Mouse (Mus musculus) heart, adult 8-10 months (tissue): Measurements from ENCODE around the gene Fbxo33. TPM values are rescaled to one million over a fixed set of nuclear protein-coding genes. Genes with fewer than 3 reads are reported as not detected.
"Not testable (repeated sequence)": the region's sequence is repeated elsewhere in the genome, so short reads cannot be mapped to it uniquely, and the experiment has no call there.

Experiments
- DNase-seq: peaks from one replicate; pipeline ENCODE4 v3.0.0; 2022; ENCODE audit warnings: low spot score
- total RNA-seq, 4 experiments: library from RNA; stranded (reverse); gene quantifications; 2 replicates each; pipeline ENCODE4 v1.2.4; 2022

The Fbxo33 gene
- 1 to 10 TPM; 5.0 to 9.9 (median 7.9) TPM for total RNA-seq

DNA sequence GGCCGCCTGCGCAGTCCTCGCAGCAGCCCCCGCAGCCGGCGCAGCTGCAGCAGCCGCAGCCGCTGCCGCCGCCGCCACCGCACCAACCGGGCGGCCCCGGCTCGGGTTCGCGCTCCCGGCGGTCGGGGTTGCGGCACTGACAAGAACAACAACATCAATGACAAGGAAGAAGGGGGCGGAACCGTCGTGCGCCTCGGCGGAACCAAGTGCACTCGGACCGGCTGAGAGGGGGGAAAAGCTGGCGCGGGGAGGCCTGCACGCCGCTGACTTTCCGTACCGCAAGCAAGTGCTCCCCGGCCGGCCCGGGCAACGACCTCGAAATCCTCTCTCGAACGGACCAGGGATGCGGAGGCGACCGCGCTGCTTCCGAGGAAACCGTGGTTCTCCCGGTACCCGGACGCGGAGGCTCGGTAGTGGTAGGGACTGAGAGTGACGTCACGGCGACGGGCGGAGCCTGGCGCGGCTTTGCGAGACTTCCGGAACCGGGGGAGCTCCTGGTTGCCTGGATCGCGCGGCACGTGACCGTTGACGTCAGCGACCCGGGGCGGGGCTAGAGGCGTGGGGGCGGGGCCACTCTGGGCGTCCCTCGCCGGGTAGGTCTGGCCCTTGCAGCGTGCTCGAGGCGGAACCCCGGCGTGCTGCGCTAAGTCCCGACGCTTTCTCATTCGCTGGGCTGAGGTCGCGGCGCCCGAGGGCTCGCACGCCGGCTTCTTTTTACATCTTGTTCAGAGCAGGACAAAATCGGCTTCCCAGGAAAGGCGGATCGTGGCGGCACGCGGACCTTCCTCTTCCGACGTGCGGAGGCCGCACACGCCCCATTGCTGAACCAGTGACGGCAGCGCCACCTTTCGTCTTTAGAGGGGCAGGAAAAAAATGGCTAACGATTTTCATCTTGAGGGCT lies at the start of gene Fbxo33:
TSS of gene Fbxo33 (minus strand) at position 401 of the 901 bp plus-strand sequence.
- peak; percentile 96 for DNase-seq

DNA sequence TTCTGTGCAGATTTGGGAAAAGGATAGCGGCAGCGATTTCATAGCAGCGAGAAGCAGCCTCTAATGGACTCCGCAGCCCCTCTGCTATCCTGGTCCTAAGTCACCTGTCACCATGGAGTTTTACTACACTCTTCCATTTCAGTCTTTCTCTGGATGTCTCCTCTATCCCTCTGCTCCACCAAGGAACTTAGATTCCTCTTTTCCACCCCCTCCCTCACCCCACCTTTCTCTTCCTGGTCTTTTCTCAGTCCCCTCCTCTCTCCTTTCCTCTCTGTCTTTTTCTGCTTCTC lies 46.4 kb upstream of the Fbxo33 start:
- no peak for DNase-seq

DNA sequence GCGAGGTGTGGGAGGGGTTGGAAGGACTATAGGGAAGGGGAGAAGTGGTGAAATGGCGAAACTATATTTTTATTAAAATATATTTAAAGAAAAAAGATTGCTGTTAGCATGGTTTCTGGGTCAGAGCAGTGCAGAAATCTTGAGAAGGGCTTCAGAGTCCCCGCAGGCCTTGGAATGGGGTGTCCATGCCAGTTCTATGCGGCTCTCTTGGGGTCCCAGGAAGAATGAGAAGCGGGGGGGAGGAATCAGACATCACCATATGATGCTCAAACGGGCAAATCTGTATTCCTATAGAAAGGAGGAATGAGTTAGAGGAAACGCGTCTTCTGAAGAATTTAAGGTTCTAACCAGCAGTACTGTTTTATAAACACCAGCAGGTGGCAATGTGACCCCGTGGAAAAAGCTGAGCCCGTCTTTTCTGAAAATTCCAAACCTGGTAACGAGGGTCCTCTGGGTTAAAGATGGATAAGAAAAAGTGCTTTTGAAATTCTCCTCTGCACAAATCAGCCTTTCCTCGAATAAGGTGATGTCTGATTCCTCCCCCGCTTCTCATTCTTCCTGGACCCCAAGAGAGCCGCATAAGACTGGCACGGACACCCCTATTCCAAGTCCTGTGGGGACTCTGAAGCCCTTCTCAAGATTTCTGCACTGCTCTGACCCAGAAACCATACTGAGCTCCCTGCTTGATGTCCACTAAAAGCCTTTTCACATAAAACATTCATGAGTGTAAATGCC lies 45.8 kb upstream of the Fbxo33 start:
- DNase-seq = no peak

DNA sequence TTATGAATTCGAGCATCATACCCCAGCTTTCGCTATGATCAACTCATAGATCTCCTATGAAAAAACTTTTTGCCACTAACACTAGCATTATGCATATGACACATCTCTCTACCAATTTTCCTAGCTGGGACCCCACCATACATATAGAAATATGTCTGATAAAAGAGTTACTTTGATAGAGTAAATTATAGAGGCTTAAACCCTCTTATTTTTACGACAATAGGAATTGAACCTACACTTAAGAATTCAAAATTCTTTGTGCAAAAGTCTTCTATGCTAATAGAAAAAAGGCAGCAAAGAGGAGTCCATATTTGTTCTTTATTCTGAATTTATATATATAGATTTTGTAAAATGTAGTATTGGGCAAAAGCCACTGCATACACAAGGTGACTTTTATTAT lies 43.3 kb upstream of the Fbxo33 start:
- DNase-seq = no peak

DNA sequence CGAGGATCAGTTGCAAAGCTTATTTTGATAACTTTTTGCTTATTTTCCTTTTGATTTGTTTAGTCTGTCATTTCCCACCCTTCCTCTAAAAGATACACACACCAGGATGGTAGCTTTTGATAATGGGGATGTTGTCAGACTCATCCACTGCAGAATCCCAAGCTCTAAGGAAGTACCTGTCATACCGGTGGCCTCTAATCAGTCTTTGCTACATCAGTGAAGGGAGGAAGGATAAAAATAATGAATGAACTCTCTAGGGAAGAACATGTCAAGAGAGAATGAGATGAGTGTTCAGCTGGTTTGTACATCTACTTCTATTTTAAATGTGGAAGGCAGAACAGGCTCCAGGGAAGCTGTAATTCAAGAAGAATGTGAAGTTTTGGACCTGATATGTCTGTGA lies 41.3 kb upstream of the Fbxo33 start:
- no peak for DNase-seq

DNA sequence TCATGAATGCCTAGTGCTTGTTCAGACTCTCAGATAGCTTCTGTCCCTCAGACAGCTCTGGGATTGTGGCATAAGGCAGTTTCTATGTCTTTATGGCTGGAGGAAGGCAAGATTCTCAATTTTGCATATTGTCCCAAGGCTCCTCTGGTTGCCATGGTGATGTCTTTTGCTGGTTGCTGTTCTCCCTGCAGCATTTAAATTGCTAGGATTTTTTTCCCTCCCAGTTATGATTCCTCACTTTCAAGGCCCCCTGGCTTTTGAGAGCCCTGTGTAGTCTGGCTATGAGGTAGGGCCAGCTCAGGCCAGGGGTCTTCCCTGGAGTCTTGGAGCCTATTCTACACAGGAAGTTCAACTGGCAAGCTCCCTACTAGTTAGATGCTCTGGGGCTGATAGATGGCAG lies 40.8 kb upstream of the Fbxo33 start:
- no peak for DNase-seq

DNA sequence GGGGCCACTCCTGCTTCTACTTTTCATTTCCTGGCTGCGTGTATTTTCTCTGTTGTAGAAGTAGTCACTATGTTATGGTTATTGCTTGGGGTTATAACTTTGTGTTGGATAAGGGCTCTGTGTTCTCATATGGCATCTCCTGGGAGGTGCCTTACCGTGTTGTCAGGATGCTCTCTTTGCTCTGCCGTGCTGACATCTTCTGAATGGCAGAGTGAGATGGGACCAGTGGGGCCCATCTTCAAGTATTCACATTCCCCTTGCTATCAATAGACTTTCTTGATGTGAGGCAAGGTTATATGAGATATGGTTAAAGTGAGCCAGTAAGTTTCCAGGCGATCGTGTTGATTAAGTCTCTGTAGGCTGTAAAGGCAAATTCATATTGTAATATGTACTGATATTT lies 39.5 kb upstream of the Fbxo33 start:
- DNase-seq = no peak

DNA sequence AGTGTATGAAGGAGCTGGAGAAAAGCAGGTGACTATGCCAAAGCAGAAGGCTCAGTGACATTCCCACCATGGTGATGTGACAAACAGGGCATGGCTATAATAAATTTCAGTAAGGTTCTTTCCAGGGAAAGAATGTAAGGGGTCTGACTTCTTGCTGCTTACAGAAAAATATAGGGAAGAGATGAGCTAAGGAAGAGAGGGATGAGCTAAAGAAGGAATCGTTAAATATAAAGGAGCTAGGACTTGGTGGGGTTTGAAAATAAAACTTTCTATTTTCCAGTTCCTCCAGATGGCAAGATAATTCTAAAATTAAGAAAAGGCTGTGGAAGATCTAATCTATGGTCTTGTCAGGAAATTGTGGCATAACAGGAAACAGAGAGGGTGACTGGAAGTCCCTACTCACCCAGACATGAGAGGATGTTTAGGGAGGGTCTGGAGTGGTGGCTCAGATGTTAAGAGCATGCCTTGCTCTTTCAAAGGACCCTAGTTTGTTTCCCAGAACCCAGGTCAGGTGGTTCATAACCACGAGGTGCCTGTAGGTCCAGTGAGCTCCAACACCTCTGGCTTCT lies 30.8 kb upstream of the Fbxo33 start:
- DNase-seq = no peak

DNA sequence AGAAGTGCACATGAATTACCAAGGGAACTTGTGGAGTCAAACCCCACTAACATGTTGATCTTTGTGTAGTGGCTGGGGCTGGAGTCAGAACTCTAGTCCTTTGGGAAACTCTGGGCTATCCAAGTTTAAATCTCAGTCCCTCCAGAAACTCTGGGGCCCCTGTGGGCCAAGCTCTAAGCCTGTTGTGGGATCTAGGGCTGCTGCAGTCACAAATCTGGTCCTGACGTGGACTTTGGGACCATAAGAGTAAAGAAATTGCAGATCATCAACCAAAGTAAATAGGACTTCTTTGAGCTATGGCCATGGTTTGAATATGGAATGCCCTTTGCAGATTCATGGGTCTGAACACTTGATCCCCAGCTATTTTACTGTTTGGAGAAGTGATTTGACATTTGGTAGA lies 29.4 kb upstream of the Fbxo33 start:
- no peak for DNase-seq

DNA sequence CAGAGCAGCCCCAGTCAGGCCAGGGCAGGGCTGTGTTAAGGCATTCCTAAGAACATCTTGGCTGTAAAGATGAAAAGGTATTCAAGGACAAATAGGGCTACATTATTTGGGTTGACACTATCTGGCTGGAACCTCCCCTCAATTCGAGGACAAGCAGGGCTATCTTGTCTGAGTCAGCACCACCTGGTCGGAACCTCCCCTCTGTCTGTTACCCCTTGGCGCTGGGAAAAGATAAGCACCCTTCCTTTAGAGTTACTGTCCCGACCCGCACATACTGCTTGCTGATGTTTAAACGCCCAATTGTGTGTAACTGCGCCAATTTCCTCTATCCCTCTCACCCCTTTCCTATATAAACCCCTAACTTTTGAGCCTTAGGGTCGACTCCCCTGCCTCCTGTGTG lies 21.5 kb upstream of the Fbxo33 start:
- not testable (repeated sequence) for DNase-seq

DNA sequence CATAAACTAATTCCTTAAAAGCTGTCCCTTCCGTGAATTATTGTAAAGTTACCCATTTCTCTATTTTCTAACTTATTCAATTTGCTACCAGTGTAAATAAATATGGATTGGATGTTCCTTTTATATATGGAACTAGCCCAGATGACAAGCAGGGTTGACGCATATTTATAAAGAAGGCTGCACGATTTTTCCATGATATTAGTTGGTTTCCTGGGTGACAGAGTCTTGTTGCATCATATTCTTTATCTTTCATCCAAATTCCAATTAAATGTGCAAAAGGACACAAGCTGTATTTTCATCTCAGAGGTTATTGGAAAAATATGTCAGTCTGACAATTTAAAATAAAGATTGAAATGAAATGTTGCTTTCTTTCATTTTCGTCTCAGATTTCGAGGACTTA lies 18.9 kb upstream of the Fbxo33 start:
- DNase-seq = no peak

DNA sequence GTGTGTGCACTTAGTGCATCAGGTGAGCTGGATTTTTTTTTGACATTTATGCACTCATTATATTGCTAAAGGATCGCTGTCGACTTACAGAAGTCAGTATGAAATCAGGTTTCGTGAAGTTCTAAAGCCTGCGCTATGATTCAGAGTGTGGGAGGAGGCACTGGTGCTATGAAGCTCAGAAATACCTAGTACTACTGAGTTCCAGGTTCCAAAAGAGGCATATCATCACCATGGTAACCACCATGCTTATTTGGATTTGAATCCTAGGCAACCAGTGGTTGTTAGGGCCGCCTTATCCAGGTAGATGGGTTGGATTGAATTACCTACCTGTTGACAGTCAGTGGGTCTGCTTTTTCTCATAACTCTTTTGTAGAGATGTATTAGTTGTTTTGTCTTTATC lies 8.9 kb upstream of the Fbxo33 start:
- DNase-seq = no peak

DNA sequence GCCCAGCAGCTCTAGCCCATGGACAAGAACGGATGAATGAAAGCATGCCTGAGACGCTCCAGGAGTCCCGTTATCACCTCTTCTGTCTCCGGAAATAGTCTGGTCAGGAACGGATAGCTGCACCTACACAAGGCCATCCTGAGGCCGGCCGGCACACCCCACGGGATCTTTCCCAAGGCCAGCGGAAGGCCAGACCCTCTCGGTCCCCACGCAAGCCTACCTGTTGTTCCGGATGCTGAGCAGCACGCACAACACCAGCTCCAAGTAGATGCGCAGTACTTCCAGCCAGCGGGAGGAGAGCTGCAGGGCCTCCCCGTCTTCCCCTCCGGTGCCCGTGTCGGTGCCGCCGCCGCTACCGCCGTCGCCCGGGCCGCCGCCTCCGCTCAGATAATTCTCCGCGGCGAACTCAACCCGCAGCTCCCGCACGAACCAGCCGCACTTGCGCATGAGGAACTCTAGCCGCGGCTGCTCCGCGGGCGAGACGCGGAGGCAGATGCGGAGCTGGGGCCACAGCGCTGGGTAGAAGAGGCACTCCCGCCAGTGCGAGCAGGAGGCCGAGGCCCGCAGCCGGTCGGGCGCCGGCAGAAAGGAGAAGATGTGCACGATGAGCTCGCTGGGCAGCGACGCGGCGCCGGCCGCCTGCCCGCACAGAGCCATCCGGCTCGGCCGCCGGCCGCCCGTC lies 744 bp downstream of the Fbxo33 start:
- no peak for DNase-seq

DNA sequence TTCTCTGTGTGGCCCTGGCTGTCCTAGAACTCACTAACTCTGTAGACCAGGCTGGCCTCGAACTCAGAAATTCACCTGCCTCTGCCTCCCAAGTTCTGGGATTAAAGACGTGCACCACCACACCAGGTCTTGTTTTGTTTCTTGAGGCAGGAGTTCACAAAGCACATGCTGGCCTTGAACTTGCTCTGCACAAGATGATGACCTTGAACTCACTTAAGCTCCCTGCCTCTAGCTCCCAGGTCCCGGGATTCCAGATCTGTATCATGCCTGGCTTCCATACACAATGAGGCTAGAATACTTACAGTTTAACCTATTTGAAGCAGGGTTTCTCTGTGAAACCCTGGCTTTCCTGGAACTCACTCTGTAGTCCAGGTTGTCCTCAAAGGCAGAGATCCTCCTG lies 2.2 kb downstream of the Fbxo33 start:
- no peak for DNase-seq

DNA sequence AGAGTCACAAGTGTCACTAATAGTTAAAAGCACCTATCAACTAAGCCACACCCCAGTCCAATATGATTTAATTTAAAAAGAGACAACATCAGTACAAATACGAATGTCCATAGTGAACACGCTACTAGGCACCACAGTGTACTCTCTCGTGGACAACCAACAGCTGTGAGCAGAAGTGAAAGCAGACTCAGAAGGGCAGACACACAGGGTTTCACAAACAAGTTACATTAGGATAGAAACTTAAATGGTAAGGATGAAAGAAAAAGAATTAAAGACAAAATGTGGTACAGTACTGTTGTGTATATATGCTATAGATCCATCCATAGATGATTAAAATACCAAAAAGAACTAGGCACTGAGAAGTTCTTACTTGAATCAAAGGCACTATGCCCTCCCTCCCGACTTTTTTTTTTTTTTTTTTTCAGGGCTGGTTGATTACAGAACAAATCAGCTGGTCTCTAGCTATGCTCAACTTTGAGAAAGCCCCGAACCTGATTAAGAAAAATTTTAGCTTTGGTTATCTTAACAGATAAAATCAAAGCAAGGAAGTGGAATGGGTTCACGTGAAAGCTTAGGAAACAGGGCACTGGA lies 2.8 kb downstream of the Fbxo33 start:
- DNase-seq = no peak

DNA sequence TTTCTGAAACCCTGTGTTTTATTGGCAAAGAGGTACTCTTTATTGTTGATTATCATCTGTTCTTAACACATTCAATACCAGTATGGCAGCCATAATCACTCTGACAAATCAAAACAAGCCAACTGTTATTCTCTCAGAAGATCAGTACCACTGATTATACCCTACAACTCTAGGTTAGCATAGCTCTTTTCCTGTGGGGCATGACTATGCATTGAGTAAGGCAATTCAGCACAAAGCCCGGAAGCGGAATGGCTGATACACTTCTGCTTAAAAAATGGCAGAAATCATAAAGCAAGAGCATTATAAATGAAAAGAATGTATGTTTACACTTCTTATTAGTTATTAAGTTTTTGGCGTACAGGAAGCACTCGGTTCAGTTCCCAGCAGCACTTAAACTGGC lies 3.3 kb downstream of the Fbxo33 start:
- DNase-seq = no peak

DNA sequence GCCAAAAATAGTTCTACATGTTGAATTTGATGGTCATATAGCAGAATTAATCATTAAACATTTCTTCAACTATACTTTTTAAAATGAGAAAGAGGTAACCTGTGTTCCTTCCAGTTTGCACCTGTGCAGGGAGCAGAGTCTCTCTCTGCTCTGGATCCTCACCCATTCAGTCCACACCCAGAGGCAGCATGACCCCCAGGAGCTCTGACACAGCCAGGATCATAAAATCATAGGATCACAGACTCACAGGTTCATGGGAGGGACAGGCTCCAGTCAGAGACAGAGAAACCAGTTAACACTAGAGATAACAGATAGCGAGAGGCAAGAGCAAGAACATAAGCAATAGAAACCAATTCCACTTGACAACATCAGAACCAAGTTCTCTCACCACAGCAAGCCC lies 11.7 kb downstream of the Fbxo33 start:
- no peak for DNase-seq

DNA sequence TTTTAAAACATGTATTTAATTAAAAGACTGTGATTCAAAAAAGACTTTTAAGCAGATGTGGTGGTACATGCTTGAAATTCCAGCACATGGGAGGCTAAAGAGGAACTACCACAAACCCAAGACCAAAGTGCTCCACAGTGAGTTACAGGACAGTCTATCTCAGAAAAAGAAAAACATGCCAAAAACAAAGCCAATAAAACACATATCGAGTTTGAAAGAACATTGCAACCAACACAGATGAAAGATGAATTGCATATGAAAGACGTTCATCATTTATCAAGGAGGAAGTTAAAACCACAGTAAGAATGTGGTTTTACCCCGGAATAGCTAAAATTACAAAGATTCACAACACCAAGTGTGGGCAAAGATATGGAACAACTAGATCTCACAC lies 12.5 kb downstream of the Fbxo33 start:
- no peak for DNase-seq

DNA sequence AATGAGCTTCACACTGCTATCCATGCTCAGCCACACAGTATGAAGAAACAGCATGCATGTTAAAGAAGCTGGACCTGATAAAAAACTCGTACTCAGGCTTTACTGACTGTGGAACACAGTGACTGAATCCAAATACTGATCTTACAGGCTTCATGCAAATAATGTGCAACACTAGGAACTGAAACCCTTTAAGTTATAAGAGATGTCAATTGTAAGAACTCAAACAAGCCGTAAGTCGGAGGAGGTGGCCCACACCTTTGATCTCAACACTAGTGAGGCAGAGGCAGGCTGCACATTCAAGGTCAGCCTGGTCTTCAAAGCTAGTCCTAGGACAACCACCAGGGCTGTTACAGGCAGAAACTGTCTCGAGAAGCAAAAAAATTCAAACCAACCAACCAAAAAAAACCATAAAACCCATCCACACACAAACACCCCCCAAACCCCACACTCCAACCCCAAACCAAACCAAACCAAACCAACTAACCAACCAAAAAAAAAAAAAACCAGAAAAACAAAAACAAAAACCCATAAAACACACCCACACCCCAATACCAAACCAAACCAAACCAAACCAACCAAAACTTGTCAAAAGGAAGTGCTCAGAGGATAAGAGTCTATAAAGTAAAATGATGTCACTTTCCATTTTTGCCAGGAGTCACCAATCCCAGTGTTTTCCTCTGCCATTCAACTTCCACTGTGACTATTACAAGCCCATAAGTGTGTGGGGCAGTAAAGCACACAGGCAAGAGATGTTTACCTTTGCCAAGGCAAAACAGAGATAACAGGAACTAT lies 13.1 kb downstream of the Fbxo33 start:
- DNase-seq = no peak

DNA sequence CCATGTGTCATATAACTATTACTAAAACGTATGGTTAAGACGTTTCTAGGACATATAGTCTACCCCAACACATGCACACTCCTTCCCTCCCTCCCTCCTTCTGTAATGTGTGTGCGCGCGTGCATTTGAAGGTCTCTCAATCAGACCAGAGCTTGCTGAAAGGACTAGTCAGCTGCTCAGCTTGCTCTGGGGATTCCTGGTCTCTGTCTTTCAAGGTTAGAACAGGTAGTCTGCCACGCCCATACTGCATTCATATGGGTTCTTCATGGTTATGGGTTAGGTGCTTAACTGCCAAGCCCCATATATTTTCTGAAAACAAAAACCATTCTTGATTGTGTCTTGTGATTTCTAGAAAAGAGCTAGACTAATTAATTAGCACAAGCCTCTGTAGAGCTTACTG lies 14.0 kb downstream of the Fbxo33 start:
- DNase-seq = no peak

DNA sequence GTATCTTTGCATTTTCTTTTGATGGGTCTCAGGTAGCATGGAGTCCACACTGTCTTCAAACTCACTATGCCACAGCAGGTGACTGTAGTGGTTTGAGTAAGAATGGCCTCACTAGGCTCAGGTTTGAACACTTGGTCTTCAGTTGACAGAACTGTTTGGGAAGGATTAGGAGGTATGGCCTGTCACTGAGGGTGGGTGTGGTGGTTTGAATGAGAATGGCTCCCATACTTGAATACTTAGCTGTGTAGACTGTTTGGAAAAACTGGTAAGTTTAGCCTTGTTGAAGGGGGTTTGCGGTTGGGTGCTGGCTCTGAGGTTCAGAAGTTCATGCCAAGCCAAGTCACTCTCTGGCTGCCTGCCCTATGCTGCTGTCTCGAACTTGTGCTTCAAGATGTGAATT lies 20.2 kb downstream of the Fbxo33 start:
- no peak for DNase-seq
